Mouse (Mus musculus) heart, adult 2 months (tissue): ENCODE measurements at regions not wholly inside any gene's neighbourhood (a gene's known extent, or its start where the extent isn't known, plus 50 kb on each side); places are given as distances from the start of the nearest gene placed in this dataset.
"Not testable (repeated sequence)": the region's sequence is repeated elsewhere in the genome, so short reads cannot be mapped to it uniquely, and the experiment has no call there.

Experiments
- CTCF ChIP-seq: fragments of 200-600 bp; IDR thresholded peaks from 2 replicates; pipeline ENCODE4 v1.8.1; 2022; ENCODE audit warnings: antibody characterized with exemption, mild to moderate bottlenecking, moderate library complexity
- POLR2A ChIP-seq: fragments of 200-500 bp; IDR thresholded peaks from 2 replicates; pipeline ENCODE4 v1.6.1; 2011; ENCODE audit warnings: mild to moderate bottlenecking, low read depth, low read length, control low read depth; ENCODE audit not compliant: insufficient read depth

DNA sequence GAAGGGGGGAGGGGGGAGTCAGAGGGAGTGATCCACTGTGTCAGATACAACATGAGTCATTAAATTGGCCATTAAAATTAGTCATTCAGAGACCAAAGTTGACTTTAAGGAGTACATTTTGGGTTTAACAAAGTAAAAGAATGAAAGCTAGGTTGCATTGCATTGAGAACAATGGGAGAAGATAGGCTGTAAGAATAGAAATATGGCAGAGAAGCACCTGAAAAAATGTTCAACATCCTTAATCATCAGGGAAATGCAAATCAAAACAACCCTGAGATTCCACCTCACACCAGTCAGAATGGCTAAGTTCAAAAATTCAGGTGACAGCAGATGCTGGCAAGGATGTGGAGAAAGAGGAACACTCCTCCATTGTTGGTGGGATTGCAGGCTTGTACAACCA, 202.0 kb upstream of the Zpld1 start:
- not testable (repeated sequence) for TF ChIP-seq CTCF, POLR2A
